Mouse (Mus musculus): ENCODE data around the gene Baz1a.

Baz1a gene

GRCm38 (mm10) chr12:55013626-55014398, at the start of gene Baz1a:
Gene Baz1a, minus strand, starts transcription at chr12:55014348.
- H3K36me3 ChIP-seq (ENCODE audit: control insufficient read depth, insufficient read depth, low read length, poor library complexity, severe bottlenecking): no peaks in the 10 kb centered on the region
- no peaks in the 10 kb centered on the region for H3K27me3 ChIP-seq (ENCODE audit: control insufficient read depth, insufficient read depth, low read length, poor library complexity, severe bottlenecking)
- DNase-seq (ENCODE audit: low read depth, low spot score): no peak

- H3K36me3 ChIP-seq (ENCODE audit: control insufficient read depth, insufficient read depth, low read length, poor library complexity, severe bottlenecking): no peaks in the 10 kb centered on the region
- DNase-seq (ENCODE audit: low read depth, low spot score): no peak
- H3K27me3 ChIP-seq (ENCODE audit: control insufficient read depth, insufficient read depth, low read length, poor library complexity, severe bottlenecking): no peaks in the 10 kb centered on the region
Observed at GRCm38 (mm10) chr12:55062141-55062540, 48.0 kb upstream of the Baz1a start.

DNA sequence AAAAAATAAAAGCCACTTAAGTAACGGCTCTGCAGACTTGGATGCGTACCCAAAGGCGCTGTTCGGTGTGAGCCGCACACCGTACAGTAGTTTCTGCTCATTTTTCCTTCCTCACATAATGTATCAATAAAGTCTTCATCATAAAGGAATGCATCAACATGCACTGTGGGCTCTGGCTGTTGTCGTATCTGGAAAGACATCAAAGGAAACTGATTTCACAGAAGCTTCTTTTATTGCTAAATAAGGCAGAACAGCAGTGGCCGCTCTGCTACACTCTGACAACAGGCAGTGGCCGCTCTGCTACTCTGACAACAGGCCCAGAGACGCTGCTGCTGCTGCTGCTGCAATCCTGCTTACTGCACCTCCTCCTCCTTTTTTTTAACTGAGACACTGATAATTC, 46.9 kb upstream of the Baz1a start:
- H3K27me3 ChIP-seq (ENCODE audit: control insufficient read depth, insufficient read depth, low read length, poor library complexity, severe bottlenecking): no peaks in the 10 kb centered on the region
- no peak for DNase-seq (ENCODE audit: low read depth, low spot score)
- H3K36me3 ChIP-seq (ENCODE audit: control insufficient read depth, insufficient read depth, low read length, poor library complexity, severe bottlenecking): no peaks in the 10 kb centered on the region

- DNase-seq (ENCODE audit: low read depth, low spot score): no peak
- Histone ChIP-seq H3K36me3 (ENCODE audit: control insufficient read depth, insufficient read depth, low read length, poor library complexity, severe bottlenecking) (no peaks in the 10 kb centered on the region), H3K27me3 (ENCODE audit: control insufficient read depth, insufficient read depth, low read length, poor library complexity, severe bottlenecking) (no peaks in the 10 kb centered on the region)
Observed at GRCm38 (mm10) chr12:55060212-55060898, 46.2 kb upstream of the Baz1a start.

DNA sequence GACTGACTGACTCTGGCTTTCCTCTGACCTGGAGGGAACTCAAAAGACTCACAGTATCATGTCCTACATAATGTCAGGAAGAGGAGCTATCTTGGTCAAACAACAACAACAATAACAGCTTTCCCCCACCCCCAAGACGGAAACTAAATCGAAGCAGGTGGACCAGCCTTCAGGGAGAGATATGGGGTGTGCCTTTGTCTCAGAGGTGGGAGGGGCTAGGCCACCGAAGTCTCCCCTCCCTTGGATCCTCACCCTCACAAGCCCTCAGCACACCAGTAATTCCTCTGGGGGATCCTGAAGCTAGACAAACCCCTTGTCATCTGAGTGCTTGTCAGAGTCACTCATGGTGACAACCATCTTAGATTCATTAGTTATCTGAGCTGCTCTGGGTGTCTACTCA, 45.7 kb upstream of the Baz1a start:
- no peaks in the 10 kb centered on the region for H3K36me3 ChIP-seq (ENCODE audit: control insufficient read depth, insufficient read depth, low read length, poor library complexity, severe bottlenecking)
- DNase-seq (ENCODE audit: low read depth, low spot score): no peak

DNA sequence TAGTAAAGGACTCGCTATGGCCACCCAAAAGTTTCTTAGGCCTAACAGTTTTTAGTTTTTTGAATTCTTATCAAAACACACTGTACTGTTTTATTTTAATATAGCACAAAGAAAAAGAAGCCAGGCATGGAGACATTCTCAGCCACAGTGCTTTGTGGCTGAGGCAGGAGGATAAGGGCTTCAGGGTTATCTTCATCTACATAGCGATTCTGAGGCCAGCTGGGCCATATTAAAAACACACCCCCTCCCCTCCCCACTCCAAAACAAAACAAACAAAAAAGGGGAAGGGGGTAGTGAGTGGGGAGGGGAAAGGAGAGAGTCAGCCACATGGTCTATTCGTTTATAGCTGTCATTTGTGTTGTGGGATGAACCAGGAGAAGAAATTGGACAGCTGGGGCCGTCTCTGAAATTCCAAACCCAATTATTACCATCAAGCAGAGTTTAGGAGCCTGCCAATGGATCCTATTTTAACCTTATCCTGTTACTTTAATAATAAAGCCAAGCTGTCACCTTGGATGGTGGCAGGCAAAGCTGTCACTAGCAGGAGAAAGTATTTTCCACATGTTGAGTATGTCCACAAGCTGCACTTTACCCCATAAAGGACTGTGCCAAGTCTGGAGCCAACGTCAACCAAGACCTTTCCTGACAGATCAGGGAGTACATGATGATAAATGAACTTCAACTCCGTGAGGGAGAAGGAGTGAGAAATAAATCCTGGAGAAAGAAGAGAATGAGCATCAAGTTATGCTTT, 44.9 kb upstream of the Baz1a start:
- Histone ChIP-seq H3K36me3 (ENCODE audit: control insufficient read depth, insufficient read depth, low read length, poor library complexity, severe bottlenecking) (peaks cover 2% of the 10 kb centered on the region; the same call in 1 of the 2 replicates), H3K27me3 (ENCODE audit: control insufficient read depth, insufficient read depth, low read length, poor library complexity, severe bottlenecking) (no peaks in the 10 kb centered on the region)
- DNase-seq (ENCODE audit: low read depth, low spot score): no peak

More for the DNA sequence above, 45.7 kb upstream of the Baz1a start:
- no peaks in the 10 kb centered on the region for H3K27me3 ChIP-seq (ENCODE audit: control insufficient read depth, insufficient read depth, low read length, poor library complexity, severe bottlenecking)

- peaks cover 2% of the 10 kb centered on the region; the same call in 1 of the 2 replicates for H3K36me3 ChIP-seq (ENCODE audit: control insufficient read depth, insufficient read depth, low read length, poor library complexity, severe bottlenecking)
- no peaks in the 10 kb centered on the region for H3K27me3 ChIP-seq (ENCODE audit: control insufficient read depth, insufficient read depth, low read length, poor library complexity, severe bottlenecking)
- DNase-seq (ENCODE audit: low read depth, low spot score): no peak
Observed at GRCm38 (mm10) chr12:55056703-55057102, 42.6 kb upstream of the Baz1a start.

GRCm38 (mm10) chr12:55054551-55055241, 40.5 kb upstream of the Baz1a start:
- no peaks in the 10 kb centered on the region for H3K27me3 ChIP-seq (ENCODE audit: control insufficient read depth, insufficient read depth, low read length, poor library complexity, severe bottlenecking)
- peaks cover 2% of the 10 kb centered on the region; the same call in 1 of the 2 replicates for H3K36me3 ChIP-seq (ENCODE audit: control insufficient read depth, insufficient read depth, low read length, poor library complexity, severe bottlenecking)
- DNase-seq (ENCODE audit: low read depth, low spot score): no peak

DNA sequence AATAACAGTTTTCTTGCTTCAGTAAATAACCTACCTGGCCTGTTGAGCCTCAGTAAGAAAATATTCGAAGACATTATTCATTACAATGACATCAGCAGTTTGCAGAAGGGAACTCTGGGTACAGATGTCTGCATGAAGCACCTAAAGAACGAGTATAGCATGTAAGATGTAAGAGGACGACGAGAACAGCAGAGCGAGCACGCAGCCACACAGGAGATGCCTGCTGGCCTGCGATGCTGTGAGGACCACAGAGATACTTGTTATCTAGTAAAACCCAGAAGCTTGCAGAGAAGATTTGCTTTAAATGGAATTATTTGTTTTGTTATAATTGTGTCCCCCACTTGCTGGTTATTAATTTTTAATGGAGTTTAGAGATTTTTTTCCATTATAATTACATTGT, 39.1 kb upstream of the Baz1a start:
- no peak for DNase-seq (ENCODE audit: low read depth, low spot score)
- H3K27me3 ChIP-seq (ENCODE audit: control insufficient read depth, insufficient read depth, low read length, poor library complexity, severe bottlenecking): no peaks in the 10 kb centered on the region
- H3K36me3 ChIP-seq (ENCODE audit: control insufficient read depth, insufficient read depth, low read length, poor library complexity, severe bottlenecking): peaks cover 2% of the 10 kb centered on the region; the same call in 1 of the 2 replicates

- Histone ChIP-seq H3K36me3 (ENCODE audit: control insufficient read depth, insufficient read depth, low read length, poor library complexity, severe bottlenecking) (peaks cover 2% of the 10 kb centered on the region; the same call in 1 of the 2 replicates), H3K27me3 (ENCODE audit: control insufficient read depth, insufficient read depth, low read length, poor library complexity, severe bottlenecking) (no peaks in the 10 kb centered on the region)
- DNase-seq (ENCODE audit: low read depth, low spot score): no peak
Observed at GRCm38 (mm10) chr12:55051210-55052173, 37.3 kb upstream of the Baz1a start.

DNA sequence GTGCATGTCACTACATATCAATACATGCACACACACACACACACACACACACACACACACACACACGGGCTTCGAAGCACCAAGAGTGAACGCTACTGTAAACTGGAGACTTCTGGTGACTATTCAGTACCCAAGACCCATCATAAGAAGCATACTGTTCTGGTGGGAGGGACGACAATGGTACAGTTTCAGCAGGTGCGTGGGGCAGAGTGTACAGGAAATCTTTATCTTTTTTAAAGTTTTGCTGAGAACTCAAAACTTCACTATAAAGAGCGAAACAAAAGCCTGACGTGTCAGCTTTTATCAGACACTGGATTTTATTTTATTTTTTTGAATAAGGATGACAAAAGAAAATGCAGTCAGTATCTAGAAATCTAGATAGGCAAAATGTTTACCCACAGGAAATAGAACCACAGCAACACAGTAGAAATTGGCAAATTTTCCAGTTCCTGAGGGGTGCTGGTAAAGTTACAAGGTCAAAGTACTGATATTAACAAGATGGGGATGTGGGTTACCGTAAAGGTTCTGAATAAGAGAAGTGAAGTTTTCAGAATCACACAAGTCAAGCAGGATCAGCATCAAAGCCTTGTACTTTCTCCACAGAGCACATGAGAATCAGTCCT, 35.7 kb upstream of the Baz1a start:
- Histone ChIP-seq H3K36me3 (ENCODE audit: control insufficient read depth, insufficient read depth, low read length, poor library complexity, severe bottlenecking) (peaks cover 4% of the 10 kb centered on the region; the same call in 1 of the 2 replicates), H3K27me3 (ENCODE audit: control insufficient read depth, insufficient read depth, low read length, poor library complexity, severe bottlenecking) (no peaks in the 10 kb centered on the region)
- no peak for DNase-seq (ENCODE audit: low read depth, low spot score)

DNA sequence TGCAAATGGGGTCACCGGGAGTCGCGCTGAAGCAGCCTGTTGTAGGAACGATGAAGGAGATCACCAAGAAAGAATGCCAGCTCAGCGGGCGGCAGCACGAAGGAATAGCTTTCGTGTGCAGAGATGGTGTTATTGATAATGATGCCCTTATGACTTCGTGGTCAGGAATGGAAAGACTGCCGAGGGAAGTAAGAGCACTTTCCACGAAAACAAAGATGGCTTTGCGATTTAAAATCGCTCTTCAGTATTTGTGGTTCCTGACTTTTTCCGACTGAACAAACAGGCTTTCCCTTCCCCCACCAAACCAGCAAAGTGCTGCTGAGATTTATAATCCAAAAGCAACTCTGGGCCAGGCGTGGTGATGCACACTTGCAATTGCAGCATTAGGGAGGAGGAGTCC, 26.9 kb upstream of the Baz1a start:
- no peak for DNase-seq (ENCODE audit: low read depth, low spot score)

DNA sequence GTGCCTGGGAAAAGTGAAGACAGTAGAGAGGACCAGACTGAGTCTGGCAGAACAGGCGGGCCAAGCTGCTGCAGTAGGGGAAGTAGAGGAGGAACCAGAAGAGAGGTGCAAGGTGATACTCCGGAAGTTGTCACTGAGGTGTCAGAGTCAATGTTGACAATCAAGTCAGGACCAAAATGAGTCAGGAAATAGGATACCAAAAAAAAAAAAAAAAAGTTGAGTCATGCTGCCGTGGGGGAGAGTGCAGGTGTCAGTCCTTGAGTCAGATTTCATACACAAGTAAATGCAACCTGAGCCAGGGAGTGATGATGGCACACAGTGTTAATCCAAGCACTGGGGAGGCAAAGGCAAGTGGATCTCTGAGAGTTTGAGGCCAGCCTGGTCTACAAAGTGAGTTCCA, 12.9 kb upstream of the Baz1a start:
- no peaks in the 10 kb centered on the region for H3K36me3 ChIP-seq (ENCODE audit: control insufficient read depth, insufficient read depth, low read length, poor library complexity, severe bottlenecking)
- peak; percentile 58 for DNase-seq (ENCODE audit: low read depth, low spot score)
- no peaks in the 10 kb centered on the region for H3K27me3 ChIP-seq (ENCODE audit: control insufficient read depth, insufficient read depth, low read length, poor library complexity, severe bottlenecking)

More for the DNA sequence above, 26.9 kb upstream of the Baz1a start:
- Histone ChIP-seq H3K27me3 (ENCODE audit: control insufficient read depth, insufficient read depth, low read length, poor library complexity, severe bottlenecking) (no peaks in the 10 kb centered on the region), H3K36me3 (ENCODE audit: control insufficient read depth, insufficient read depth, low read length, poor library complexity, severe bottlenecking) (peaks cover 2% of the 10 kb centered on the region; the same call in 1 of the 2 replicates)

All from splenic B cell, adult 2 months (primary cell).